Mouse (Mus musculus) limb, embryonic 14.5 days (tissue): ENCODE results near the gene Awat2. TPM values are rescaled to one million over a fixed set of nuclear protein-coding genes. Genes with fewer than 3 reads are reported as not detected.

ENCODE experiments used
- ATAC-seq: fragments of 200-750 bp; cut with Nextera tagmentation; 2 replicates; pipeline ENCODE4 v1.8.0; 2017; ENCODE audit warnings: low read depth, moderate number of reproducible peaks, moderate TSS enrichment; ENCODE audit not compliant: low FRiP score
- DNase-seq: peaks from one replicate; pipeline ENCODE4 v3.0.0-alpha.2; 2015; ENCODE audit warnings: low spot score
- H3K27ac ChIP-seq: fragments of 300-500 bp; sonication (generic); replicated peaks from 2 replicates; pipeline ENCODE4 v1.5.1; 2014; ENCODE audit warnings: low read depth, mild to moderate bottlenecking, low read length, moderate library complexity, mixed read lengths
- H3K27me3 ChIP-seq: fragments of 300-500 bp; sonication (generic); 2 replicates; pipeline ENCODE4 v1.6.1; 2014; ENCODE audit warnings: low read length, mixed read lengths; ENCODE audit not compliant: control insufficient read depth, insufficient read depth
- H3K36me3 ChIP-seq: fragments of 300-500 bp; sonication (generic); 2 replicates; pipeline ENCODE4 v1.6.1; 2014; ENCODE audit warnings: mild to moderate bottlenecking, low read length, moderate library complexity, mixed read lengths; ENCODE audit not compliant: control insufficient read depth, insufficient read depth
- H3K4me1 ChIP-seq: fragments of 300-500 bp; sonication (generic); 2 replicates; pipeline ENCODE4 v1.6.1; 2014; ENCODE audit warnings: antibody characterized with exemption, low read length, mixed read lengths; ENCODE audit not compliant: control insufficient read depth, insufficient read depth
- H3K4me2 ChIP-seq: fragments of 300-500 bp; sonication (generic); replicated peaks from 2 replicates; pipeline ENCODE4 v1.6.1; 2014; ENCODE audit warnings: low read depth, mild to moderate bottlenecking, low read length, moderate library complexity; ENCODE audit not compliant: severe bottlenecking
- H3K4me3 ChIP-seq: fragments of 300-500 bp; sonication (generic); replicated peaks from 2 replicates; pipeline ENCODE4 v1.5.1; 2014; ENCODE audit warnings: low read length
- H3K9ac ChIP-seq: fragments of 300-500 bp; sonication (generic); 2 replicates; pipeline ENCODE4 v1.6.1; 2014; ENCODE audit warnings: mild to moderate bottlenecking, low read depth, low read length, moderate library complexity; ENCODE audit not compliant: severe bottlenecking
- H3K9me3 ChIP-seq: fragments of 300-500 bp; sonication (generic); 2 replicates; pipeline ENCODE4 v1.6.1; 2016; ENCODE audit warnings: low read length; ENCODE audit not compliant: control insufficient read depth
- POLR2A ChIP-seq: fragments of 200-500 bp; IDR thresholded peaks from 2 replicates; pipeline ENCODE4 v1.8.0; 2012; ENCODE audit warnings: inconsistent platforms, mild to moderate bottlenecking, moderate library complexity, borderline replicate concordance; ENCODE audit not compliant: insufficient read depth, insufficient read length; ENCODE audit errors: extremely low read depth
- WGBS: fragments of 180-500 bp; shearing (Covaris S2); extraction: QIAGEN DNeasy Blood & Tissue Kit; methylation state at CpG from one replicate; pipeline ENCODE4 v1.1.7; 2014; 5-methylcytosine and 5-hydroxymethylcytosine counted together
- polyA plus RNA-seq, 2 experiments: library from polyadenylated mRNA; depleted of rRNA in 1 of 2; stranded (reverse) in 1 of 2; unstranded in 1 of 2; fragments of >200 nt; fragmentation: Nextera tagmentation in 1 of 2; extraction: Ambion mirVana in 1 of 2; gene quantifications; 2 replicates each; pipeline versions ENCODE4 v1.2.1 to v1.2.3; 2012 to 2014

Awat2 gene
- polyA plus RNA-seq, 2 experiments = 0.81 to 1.1 TPM

DNA sequence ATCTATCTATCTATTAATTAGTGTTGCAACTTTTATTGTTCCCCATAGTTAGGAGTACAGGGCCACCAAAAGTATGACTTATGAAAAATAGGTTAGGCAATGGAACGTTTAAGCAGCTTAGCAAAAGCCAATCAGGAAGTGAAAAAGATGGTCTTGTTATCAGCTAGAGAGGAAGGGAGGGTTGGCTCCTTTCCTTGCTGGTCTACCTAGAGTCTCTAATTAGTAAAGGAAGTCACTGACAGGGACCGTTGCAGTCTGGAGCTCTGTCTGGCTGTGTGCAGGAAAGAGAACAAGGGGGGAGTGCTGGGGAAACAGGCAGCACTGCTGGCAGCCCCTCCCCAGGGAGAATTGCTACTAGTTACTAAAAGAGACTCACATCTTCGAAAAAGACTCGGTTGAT is 25.5 kb upstream of the Awat2 start:
- Histone ChIP-seq H3K36me3 (no peaks in the 10 kb centered on the region), H3K4me3 (no peak overlapping the region), H3K4me2 (no peak overlapping the region), H3K9me3 (no peaks in the 10 kb centered on the region), H3K4me1 (no peaks in the 10 kb centered on the region), H3K27me3 (no peaks in the 10 kb centered on the region), H3K27ac (no peak overlapping the region), H3K9ac (no peak overlapping the region)
- WGBS = 75% methylated on average over 4 of the region's 4 CpGs
- TF ChIP-seq POLR2A = no peak
- DNase-seq (no peak), ATAC-seq (no peak)

DNA sequence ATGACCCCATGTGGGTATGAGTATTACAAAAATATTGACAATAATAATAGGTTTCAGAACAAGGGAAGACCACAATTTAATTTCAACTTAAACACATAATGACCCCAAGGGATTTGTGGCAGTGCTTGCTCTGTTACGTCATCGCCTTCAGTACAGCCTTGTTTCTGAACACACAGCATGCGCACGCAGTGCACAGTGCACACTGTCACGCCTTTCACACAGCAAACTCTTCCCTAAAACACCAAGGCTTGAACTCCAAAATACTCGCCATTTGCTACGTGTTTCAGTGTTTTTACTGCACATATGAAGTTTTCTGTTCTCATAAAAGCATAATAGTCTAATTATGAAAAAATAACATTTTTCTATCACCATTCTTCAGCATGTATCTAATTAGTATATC is 1.0 kb upstream of the Awat2 start:
- no peaks in the 10 kb centered on the region for H3K36me3 ChIP-seq
- H3K4me3 ChIP-seq = no peak overlapping the region
- H3K9ac ChIP-seq = no peak overlapping the region
- no peaks in the 10 kb centered on the region for H3K9me3 ChIP-seq
- ATAC-seq = no peak
- H3K4me2 ChIP-seq = no peak overlapping the region
- no peak overlapping the region for H3K27ac ChIP-seq
- DNase-seq = no peak
- no peaks in the 10 kb centered on the region for H3K27me3 ChIP-seq
- no peaks in the 10 kb centered on the region for H3K4me1 ChIP-seq
- WGBS = 83% methylated on average over 7 of the region's 7 CpGs
- no peak for TF ChIP-seq POLR2A

DNA sequence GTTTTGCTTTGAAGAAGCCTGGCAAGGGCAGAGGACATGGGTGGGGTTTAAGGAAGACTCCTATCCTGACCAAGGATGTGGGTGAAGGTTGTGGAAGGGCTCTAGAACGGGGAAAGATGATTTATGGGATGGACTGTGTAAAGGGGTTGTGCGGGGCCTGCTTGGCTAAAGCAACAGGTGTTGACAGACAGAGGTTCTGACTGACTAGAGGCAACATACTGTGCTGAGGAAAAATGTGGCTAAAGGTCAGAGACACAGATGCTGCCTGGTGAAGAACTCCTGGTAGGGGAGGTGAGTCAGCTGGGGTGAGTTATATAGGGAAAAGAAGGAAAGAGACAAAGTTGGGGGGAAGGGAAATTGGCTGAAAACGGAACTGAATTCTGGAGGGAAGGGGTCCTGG is 10.2 kb downstream of the Awat2 start:
- TF ChIP-seq POLR2A = no peak
- Histone ChIP-seq H3K36me3 (no peaks in the 10 kb centered on the region), H3K27me3 (no peaks in the 10 kb centered on the region), H3K9me3 (no peaks in the 10 kb centered on the region), H3K4me3 (no peak overlapping the region), H3K9ac (no peak overlapping the region), H3K27ac (no peak overlapping the region), H3K4me2 (no peak overlapping the region), H3K4me1 (no peaks in the 10 kb centered on the region)
- ATAC-seq (no peak), DNase-seq (no peak)
- 37% methylated on average over 3 of the region's 3 CpGs for WGBS

DNA sequence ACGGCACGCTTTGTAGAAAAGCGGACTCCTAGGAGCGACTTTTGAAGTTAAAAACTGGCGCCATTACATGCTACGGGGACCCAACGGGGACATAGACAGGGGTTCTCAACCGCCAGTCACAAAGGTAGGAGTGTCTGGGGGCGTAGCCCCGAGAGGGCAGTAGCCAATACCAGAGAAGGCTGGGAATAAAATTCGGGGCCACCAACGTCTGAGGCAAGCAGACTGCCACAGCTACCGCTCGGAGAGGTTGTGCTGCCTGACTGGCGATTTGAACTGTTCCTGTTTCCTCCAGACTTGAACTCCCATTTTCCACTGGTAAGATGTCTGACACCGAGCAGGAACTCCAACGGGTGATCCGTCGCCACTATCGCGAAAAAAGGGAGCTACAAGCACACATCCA is 13.8 kb downstream of the Awat2 start, which contains the start of gene Otud6a:
TSS of gene Otud6a (plus strand) at position 321 of the 400 bp plus-strand sequence.
- Histone ChIP-seq H3K4me3 (no peak within 1 kb of the TSS), H3K27me3 (no peaks in the 10 kb centered on the region), H3K36me3 (no peaks in the 10 kb centered on the region), H3K4me2 (no peak within 1 kb of the TSS), H3K4me1 (no peaks in the 10 kb centered on the region), H3K9me3 (no peaks in the 10 kb centered on the region), H3K9ac (no peak within 1 kb of the TSS), H3K27ac (no peak within 1 kb of the TSS)
- no peak for TF ChIP-seq POLR2A
- 90% methylated on average over 20 of the region's 21 CpGs for WGBS
- ATAC-seq = no peak
- DNase-seq = no peak

DNA sequence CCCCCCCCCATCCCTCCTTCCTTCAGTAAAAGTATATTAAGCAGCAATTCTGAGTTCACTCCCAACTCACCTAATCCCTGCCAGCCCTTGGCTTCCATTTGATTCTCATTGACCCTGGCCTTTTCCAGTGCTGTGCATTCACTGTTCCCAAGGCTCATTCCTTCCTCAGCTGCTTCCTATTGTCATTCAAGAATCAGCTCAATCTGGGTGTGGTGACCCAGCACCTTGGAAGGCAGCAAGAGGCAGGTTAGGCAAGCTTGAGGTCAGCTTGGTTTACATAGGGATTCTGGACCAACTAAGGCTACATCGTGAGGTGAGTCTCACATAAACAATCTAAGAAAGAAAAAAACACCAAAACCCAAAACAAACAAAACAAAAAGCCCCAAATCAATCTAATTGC is 33.3 kb downstream of the Awat2 start:
- no peak overlapping the region for H3K27ac ChIP-seq
- no peak overlapping the region for H3K9ac ChIP-seq
- H3K4me1 ChIP-seq = no peaks in the 10 kb centered on the region
- no peaks in the 10 kb centered on the region for H3K9me3 ChIP-seq
- no peak overlapping the region for H3K4me3 ChIP-seq
- no peaks in the 10 kb centered on the region for H3K27me3 ChIP-seq
- WGBS = 86% methylated on average over 1 of the region's 1 CpGs
- DNase-seq (no peak), ATAC-seq (no peak)
- H3K4me2 ChIP-seq = no peak overlapping the region
- no peaks in the 10 kb centered on the region for H3K36me3 ChIP-seq
- TF ChIP-seq POLR2A = no peak

DNA sequence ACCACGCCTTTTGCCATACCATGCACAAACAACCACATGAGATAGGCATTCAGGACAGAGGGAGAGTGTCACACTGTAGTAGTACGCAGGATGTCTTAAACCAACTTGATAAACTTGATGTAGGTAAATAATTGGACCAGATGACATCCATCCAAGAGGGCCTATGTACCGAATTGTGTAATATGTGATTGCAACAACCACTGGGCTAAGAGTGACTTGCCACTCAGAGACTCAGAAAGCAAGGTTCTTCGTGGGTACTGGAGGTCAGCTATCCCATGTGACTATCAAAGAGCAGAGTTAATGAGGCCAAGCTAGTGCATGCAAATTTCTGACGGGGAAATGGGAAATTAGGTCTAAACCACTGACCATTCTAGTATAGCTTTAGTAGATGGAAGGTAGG is 40.9 kb downstream of the Awat2 start:
- DNase-seq (no peak), ATAC-seq (no peak)
- Histone ChIP-seq H3K4me3 (no peak overlapping the region), H3K9me3 (no peaks in the 10 kb centered on the region), H3K27me3 (no peaks in the 10 kb centered on the region), H3K4me2 (no peak overlapping the region), H3K9ac (no peak overlapping the region), H3K36me3 (no peaks in the 10 kb centered on the region), H3K4me1 (no peaks in the 10 kb centered on the region), H3K27ac (no peak overlapping the region)
- TF ChIP-seq POLR2A = no peak
- 84% methylated on average over 5 of the region's 5 CpGs for WGBS
